Mouse (Mus musculus): ENCODE data around the gene Emx2. TPM values are rescaled to one million over a fixed set of nuclear protein-coding genes. Genes with fewer than 3 reads are reported as not detected.

Gene Emx2
- polyA plus RNA-seq, 2 experiments: 13.1 to 20.5 TPM

GRCm38 (mm10) chr19:59458743-59459135, 567 bp downstream of the Emx2 start:
- H3K27ac ChIP-seq (replicated peaks; ENCODE audit: low read depth, low read length): peak overlapping the region; percentile 88
- 0 out of 2 replicates have a peak, but pooled peaks cover 4% of the 10 kb centered on the region for H3K4me1 ChIP-seq (ENCODE audit: control insufficient read depth, insufficient read depth, low read length)
- peaks cover 86% of the 10 kb centered on the region for H3K27me3 ChIP-seq (ENCODE audit: control insufficient read depth, insufficient read depth, low read length)
- no peaks in the 10 kb centered on the region for H3K9me3 ChIP-seq (ENCODE audit: control insufficient read depth, low read length)
- H3K4me3 ChIP-seq (replicated peaks; ENCODE audit: low read length): peak overlapping the region; percentile 50
- peak overlapping the region; percentile 65 for H3K4me2 ChIP-seq (replicated peaks; ENCODE audit: low read depth, low read length, severe bottlenecking)
- no peak for DNase-seq (ENCODE audit: low spot score)
- no peaks in the 10 kb centered on the region for H3K36me3 ChIP-seq (ENCODE audit: control insufficient read depth, insufficient read depth, low read length)
- H3K9ac ChIP-seq (ENCODE audit: low read depth, low read length, severe bottlenecking): peak overlapping the region; percentile 78
- ATAC-seq (ENCODE audit: low FRiP score, low read depth): no peak
- no peak for TF ChIP-seq POLR2A (IDR thresholded peaks at IDR 0.05; ENCODE audit: borderline replicate concordance, extremely low read depth, insufficient read depth, insufficient read length)
- WGBS: 2% methylated on average over 15 of the region's 15 CpGs

- WGBS: under 1% methylated on average over 60 of the region's 75 CpGs
- no peaks in the 10 kb centered on the region for H3K36me3 ChIP-seq (ENCODE audit: control insufficient read depth, insufficient read depth, low read length)
- peak overlapping the region; percentile 50 for H3K4me3 ChIP-seq (replicated peaks; ENCODE audit: low read length)
- peak overlapping the region; percentile 88 for H3K27ac ChIP-seq (replicated peaks; ENCODE audit: low read depth, low read length)
- ATAC-seq (ENCODE audit: low FRiP score, low read depth): peak; percentile 24
- H3K27me3 ChIP-seq (ENCODE audit: control insufficient read depth, insufficient read depth, low read length): peaks cover 87% of the 10 kb centered on the region
- DNase-seq (ENCODE audit: low spot score): no peak
- H3K4me2 ChIP-seq (replicated peaks; ENCODE audit: low read depth, low read length, severe bottlenecking): peak overlapping the region; percentile 65
- H3K9me3 ChIP-seq (ENCODE audit: control insufficient read depth, low read length): no peaks in the 10 kb centered on the region
- H3K4me1 ChIP-seq (ENCODE audit: control insufficient read depth, insufficient read depth, low read length): no peaks in the 10 kb centered on the region
- TF ChIP-seq POLR2A (IDR thresholded peaks at IDR 0.05; ENCODE audit: borderline replicate concordance, extremely low read depth, insufficient read depth, insufficient read length): no peak
- peak overlapping the region; percentile 78 for H3K9ac ChIP-seq (ENCODE audit: low read depth, low read length, severe bottlenecking)
Observed at GRCm38 (mm10) chr19:59459158-59459781, 1.1 kb downstream of the Emx2 start.

- DNase-seq (ENCODE audit: low spot score) (no peak), ATAC-seq (ENCODE audit: low FRiP score, low read depth) (no peak)
- TF ChIP-seq POLR2A (IDR thresholded peaks at IDR 0.05; ENCODE audit: borderline replicate concordance, extremely low read depth, insufficient read depth, insufficient read length): no peak
- Histone ChIP-seq H3K27me3 (ENCODE audit: control insufficient read depth, insufficient read depth, low read length) (peaks cover 86% of the 10 kb centered on the region), H3K36me3 (ENCODE audit: control insufficient read depth, insufficient read depth, low read length) (no peaks in the 10 kb centered on the region), H3K27ac (replicated peaks; ENCODE audit: low read depth, low read length) (peak overlapping the region; percentile 88), H3K4me3 (replicated peaks; ENCODE audit: low read length) (peak overlapping the region; percentile 50), H3K4me1 (ENCODE audit: control insufficient read depth, insufficient read depth, low read length) (no peaks in the 10 kb centered on the region), H3K9me3 (ENCODE audit: control insufficient read depth, low read length) (no peaks in the 10 kb centered on the region), H3K4me2 (replicated peaks; ENCODE audit: low read depth, low read length, severe bottlenecking) (peak overlapping the region; percentile 65), H3K9ac (ENCODE audit: low read depth, low read length, severe bottlenecking) (peak overlapping the region; percentile 78)
- under 1% methylated on average over 19 of the region's 19 CpGs for WGBS
Observed at GRCm38 (mm10) chr19:59459811-59460241, 1.7 kb downstream of the Emx2 start.

DNA sequence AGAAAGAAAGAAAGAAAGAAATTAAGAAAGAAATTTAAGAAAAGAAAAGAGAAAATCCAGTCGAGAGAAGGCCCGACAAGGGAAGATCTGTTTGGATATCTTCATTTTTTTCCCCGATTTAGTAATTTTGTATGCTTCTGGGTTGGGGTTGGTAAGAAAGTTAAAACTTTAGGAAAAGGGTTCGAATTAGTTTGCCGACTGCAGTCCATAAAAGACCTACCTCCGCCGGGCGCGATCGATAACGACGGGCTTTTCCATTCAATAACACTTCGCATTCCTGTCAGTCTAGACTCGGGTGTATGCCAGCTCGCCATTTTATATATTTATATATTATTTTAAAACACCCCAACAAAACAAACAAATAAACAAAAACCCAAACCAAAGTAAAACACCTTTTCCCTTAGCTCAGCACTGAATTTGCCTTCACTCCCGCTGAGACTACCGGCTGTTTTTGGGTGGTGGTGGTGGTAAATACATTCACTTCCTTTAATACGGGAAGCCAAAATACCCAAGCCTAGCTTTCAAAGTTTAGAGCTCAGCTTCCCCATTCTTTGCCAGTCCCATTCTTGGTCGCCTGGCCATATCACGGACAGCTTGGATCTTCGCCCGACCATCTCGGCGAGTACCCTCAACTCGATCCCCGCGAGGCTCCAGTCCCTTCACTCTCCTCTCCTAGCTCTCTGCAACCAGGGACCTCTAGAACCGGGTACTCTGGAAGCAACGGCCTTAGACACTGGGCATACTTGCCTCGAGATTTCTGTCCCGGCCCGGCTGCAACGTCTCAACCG, 2.4 kb downstream of the Emx2 start:
- H3K4me3 ChIP-seq (replicated peaks; ENCODE audit: low read length): peak overlapping the region; percentile 50
- DNase-seq (ENCODE audit: low spot score): no peak
- peak overlapping the region; percentile 88 for H3K27ac ChIP-seq (replicated peaks; ENCODE audit: low read depth, low read length)
- H3K9me3 ChIP-seq (ENCODE audit: control insufficient read depth, low read length): no peaks in the 10 kb centered on the region
- no peaks in the 10 kb centered on the region for H3K4me1 ChIP-seq (ENCODE audit: control insufficient read depth, insufficient read depth, low read length)
- H3K27me3 ChIP-seq (ENCODE audit: control insufficient read depth, insufficient read depth, low read length): peaks cover 86% of the 10 kb centered on the region
- H3K9ac ChIP-seq (ENCODE audit: low read depth, low read length, severe bottlenecking): peak overlapping the region; percentile 78
- no peak for TF ChIP-seq POLR2A (IDR thresholded peaks at IDR 0.05; ENCODE audit: borderline replicate concordance, extremely low read depth, insufficient read depth, insufficient read length)
- no peaks in the 10 kb centered on the region for H3K36me3 ChIP-seq (ENCODE audit: control insufficient read depth, insufficient read depth, low read length)
- WGBS: 2% methylated on average over 34 of the region's 34 CpGs
- no peak for ATAC-seq (ENCODE audit: low FRiP score, low read depth)
- H3K4me2 ChIP-seq (replicated peaks; ENCODE audit: low read depth, low read length, severe bottlenecking): peak overlapping the region; percentile 65

- no peak for TF ChIP-seq POLR2A (IDR thresholded peaks at IDR 0.05; ENCODE audit: borderline replicate concordance, extremely low read depth, insufficient read depth, insufficient read length)
- Histone ChIP-seq H3K4me2 (replicated peaks; ENCODE audit: low read depth, low read length, severe bottlenecking) (peak overlapping the region; percentile 65), H3K36me3 (ENCODE audit: control insufficient read depth, insufficient read depth, low read length) (no peaks in the 10 kb centered on the region), H3K27me3 (ENCODE audit: control insufficient read depth, insufficient read depth, low read length) (peaks cover 86% of the 10 kb centered on the region), H3K9me3 (ENCODE audit: control insufficient read depth, low read length) (no peaks in the 10 kb centered on the region), H3K9ac (ENCODE audit: low read depth, low read length, severe bottlenecking) (peak overlapping the region; percentile 78), H3K27ac (replicated peaks; ENCODE audit: low read depth, low read length) (peak overlapping the region; percentile 88), H3K4me1 (ENCODE audit: control insufficient read depth, insufficient read depth, low read length) (no peaks in the 10 kb centered on the region), H3K4me3 (replicated peaks; ENCODE audit: low read length) (peak overlapping the region; percentile 50)
- ATAC-seq (ENCODE audit: low FRiP score, low read depth): no peak
- WGBS: 6% methylated on average over 36 of the region's 36 CpGs
- no peak for DNase-seq (ENCODE audit: low spot score)
Observed at GRCm38 (mm10) chr19:59461481-59462421, 3.6 kb downstream of the Emx2 start.
